Mouse (Mus musculus) kidney, postnatal 4 days (tissue): ENCODE measurements around the gene Rnf212b.

ENCODE experiments used
- DNase-seq, 2 experiments: peaks; one replicate each; pipeline ENCODE4 v3.0.0; 2021; ENCODE audit warnings: mixed read lengths in 2 of 2

Gene Rnf212b

GRCm38 (mm10) chr14:54875844-54876538 lies 62.0 kb downstream of the Rnf212b start:
- no peak for DNase-seq

DNA sequence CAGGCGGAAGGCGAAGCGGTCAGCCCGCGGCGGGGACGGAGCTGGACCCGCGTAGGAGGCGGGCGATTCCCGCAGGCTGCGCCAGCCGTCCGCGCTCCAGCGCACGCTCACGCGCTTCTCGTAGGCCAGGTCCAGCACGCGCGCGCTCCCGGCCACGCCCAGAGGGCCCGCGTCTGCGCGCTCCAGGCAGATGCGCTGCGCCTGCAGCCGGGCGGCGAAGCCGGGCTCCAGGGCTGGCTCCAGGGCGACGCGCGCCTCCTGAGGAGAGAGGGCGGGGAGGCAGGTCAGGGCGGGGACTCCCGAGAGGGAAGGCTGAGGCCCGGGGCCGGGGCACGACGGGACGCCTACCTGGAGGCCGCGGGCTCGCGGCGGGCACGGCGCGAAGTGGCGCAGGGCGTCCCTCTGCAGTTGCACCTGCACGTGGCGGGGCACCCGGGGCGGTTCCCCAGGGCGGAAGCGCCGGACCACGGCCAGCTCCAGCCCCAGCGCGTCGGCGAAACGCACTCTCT lies 62.7 kb downstream of the Rnf212b start:
- DNase-seq = peak; percentile 90 to 95

GRCm38 (mm10) chr14:54877048-54877715 lies 63.2 kb downstream of the Rnf212b start, which contains the start of gene Ppp1r3e:
TSS of gene Ppp1r3e (minus strand) at chr14:54877550.
- DNase-seq = peak; percentile 73 to 83

- DNase-seq = peak; percentile 93 to 96
These were observed 69.4 kb downstream of the Rnf212b start, which contains the start of the genes Bcl2l2 and Gm20521 for GRCm38 (mm10) chr14:54883154-54884021. TSS of gene Bcl2l2 (plus strand) at chr14:54883377. TSS of gene Gm20521 (plus strand) at chr14:54883441.

- DNase-seq = peak; percentile 28 to 42
These were observed 70.2 kb downstream of the Rnf212b start for GRCm38 (mm10) chr14:54884022-54884712.

DNA sequence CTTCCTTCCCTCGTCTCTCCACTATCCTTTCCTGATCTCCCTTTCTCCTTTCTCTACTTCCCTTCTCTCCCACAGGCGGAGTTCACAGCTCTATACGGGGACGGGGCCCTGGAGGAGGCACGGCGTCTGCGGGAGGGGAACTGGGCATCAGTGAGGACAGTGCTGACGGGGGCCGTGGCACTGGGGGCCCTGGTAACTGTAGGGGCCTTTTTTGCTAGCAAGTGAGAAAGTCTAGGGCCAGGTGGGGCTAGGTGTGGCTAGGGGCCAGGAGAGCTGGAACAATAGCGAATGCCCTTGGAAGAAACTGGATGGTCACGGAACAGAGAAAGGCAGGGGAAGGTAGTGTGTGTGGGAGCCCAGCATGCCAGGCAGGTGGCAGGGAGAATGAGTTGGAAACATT lies 71.4 kb downstream of the Rnf212b start:
- no peak for DNase-seq

DNA sequence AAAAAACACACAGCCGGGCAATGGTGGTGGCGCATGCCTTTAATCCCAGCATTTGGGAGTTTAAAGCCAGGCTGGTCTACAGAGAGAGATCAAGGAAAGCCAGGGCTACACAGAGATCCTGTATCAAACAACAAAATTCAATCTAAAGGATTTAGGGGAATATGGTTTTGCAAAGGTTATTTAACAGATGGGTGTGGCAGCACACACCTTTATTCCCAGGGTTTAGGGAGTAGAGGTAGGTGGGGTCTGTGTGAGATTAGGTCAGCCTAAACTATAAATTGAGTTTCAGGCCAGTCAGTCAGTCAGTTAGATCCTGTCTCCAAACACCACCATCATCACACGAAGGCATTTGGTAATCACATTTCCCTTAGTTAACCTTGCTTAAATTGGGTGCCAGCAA lies 78.3 kb downstream of the Rnf212b start, which contains the start of gene Pabpn1:
Pabpn1 (plus strand) TSS at position 301 of the 400 bp plus-strand sequence.
- DNase-seq = no peak

DNA sequence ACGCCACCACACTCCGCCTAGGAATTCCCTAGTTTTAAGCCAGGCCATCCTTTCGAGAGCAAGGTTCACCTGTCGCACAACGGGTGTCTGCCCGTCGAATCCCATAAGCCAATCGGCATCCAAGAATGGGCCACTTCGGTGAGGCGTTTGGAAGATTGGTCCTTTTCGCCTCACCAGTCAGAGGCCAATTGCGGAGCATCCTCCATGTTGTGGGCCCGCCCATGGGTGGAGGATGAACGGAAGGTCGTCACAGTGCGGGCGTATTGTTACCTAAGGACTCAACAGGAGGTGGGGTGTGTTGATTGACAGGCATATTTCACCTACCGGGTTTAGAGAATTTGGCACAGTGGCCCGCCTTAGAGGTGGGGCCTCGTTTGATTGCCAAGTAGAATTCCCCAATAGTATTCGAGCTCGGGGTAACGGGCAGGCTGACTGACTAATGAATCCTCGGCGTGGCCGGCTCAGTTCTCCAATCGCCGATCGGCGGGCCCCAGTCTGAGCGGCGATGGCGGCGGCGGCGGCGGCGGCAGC lies 79.8 kb downstream of the Rnf212b start:
- DNase-seq = peak; percentile 96 to 97

GRCm38 (mm10) chr14:54894296-54895151 lies 80.6 kb downstream of the Rnf212b start:
- DNase-seq = peak; percentile 75 to 83

- peak; percentile 46 to 69 for DNase-seq
These were observed 83.5 kb downstream of the Rnf212b start for GRCm38 (mm10) chr14:54897445-54897844.

GRCm38 (mm10) chr14:54900383-54900782 lies 86.4 kb downstream of the Rnf212b start:
- DNase-seq = peak; percentile 74 to 81

GRCm38 (mm10) chr14:54903641-54904040 lies 89.7 kb downstream of the Rnf212b start:
- DNase-seq = no peak
